Mouse (Mus musculus) spleen, embryonic (tissue): ENCODE data around the gene Lrrc74b.

Source experiments
- CTCF ChIA-PET: fragments of 350-600 bp; sonication (Branson Sonifier 250); formaldehyde crosslinking; loops from one replicate; lab custom pipeline; 2022; lab: Charles Lee

Lrrc74b gene

DNA sequence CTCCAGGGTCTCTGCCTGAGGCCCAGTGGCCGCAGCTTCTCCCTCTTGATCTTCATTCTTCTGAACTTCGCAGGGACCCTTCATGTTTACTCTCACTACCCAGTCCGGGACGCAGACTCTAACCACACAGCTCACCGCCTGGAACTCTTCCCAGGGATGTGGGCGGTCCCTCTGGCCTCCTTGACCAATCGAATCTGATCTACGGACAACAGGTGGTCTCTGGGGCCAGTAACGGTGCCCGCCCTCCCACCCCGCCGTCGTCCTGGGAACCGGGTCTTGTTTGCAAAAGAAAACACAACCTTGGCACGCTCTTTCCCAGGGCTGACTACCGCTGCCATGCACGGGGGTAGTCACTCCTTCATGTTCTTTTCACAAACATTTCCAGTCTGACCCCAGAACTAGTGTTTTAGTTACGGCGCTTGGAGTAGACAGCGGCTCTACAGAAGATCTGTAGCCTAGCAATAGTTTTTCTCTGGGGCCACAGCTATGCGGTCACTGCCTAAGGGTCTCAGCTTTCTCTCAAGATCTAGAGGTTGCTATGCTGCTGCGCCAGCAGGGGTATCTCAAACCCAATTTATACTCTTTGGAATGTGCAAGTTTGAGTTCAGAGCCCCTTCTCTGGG is at the start of gene Lrrc74b:
Gene Lrrc74b (minus strand): TSS at position 120 of the 623 bp plus-strand sequence.
- CTCF ChIA-PET = no interaction called here

DNA sequence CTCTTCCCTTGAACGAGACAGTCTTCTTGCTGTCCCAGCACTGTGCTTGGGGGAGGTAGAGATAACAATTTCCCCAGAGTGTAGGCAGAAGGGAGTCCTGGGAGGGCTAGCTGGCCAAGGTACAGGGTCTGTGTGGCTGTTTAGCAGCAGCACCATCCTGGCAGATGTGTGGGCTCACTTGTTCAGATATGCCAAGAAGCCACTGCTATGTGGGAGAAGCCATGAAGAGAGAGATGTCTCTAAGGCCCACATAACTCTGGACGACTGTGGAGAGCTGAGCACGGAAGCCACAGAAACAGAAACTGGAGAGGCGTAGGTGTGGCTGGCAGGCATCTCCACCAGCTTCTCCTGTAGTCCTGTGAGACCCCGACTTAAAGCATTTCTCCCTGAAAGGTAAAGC is 44.6 kb upstream of the Lrrc74b start:
- CTCF ChIA-PET = no interaction called here

GRCm38 (mm10) chr16:17604941-17605340 is 43.9 kb upstream of the Lrrc74b start:
- CTCF ChIA-PET = no interaction called here

DNA sequence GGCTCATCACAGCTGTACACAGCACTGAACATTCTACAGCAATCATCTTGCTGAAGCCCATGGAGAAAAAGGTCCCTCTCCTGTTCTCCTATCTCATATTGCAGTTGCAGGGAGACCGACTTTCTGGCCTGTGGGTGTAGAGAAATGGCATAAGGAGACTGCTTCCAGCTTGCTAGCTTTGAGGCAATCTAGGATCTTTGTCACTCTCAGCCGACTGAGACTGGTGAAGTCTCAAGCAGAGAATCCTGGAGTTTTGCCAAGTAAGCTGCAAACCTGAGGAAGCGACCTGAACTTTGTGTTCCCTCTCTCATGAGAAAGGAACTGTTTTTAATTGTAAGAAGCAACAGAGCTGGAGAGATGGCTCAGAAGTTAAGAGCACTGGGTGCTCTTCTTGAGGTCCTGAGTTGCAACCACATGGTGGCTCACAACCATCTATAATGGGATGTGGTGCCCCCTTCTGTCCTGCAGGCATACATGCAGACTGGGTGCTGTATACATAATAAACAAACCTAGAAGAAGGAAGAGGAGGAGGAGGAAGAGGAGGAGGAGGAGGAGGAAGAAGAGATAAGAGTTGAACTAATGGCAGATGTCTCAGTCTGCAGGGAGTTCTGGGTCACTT is 40.0 kb upstream of the Lrrc74b start:
- CTCF ChIA-PET = no interaction called here

- CTCF ChIA-PET = no interaction called here
Observed at GRCm38 (mm10) chr16:17590731-17591130, 29.7 kb upstream of the Lrrc74b start.

- CTCF ChIA-PET = no interaction called here
Observed at GRCm38 (mm10) chr16:17584555-17584954, 23.5 kb upstream of the Lrrc74b start.

DNA sequence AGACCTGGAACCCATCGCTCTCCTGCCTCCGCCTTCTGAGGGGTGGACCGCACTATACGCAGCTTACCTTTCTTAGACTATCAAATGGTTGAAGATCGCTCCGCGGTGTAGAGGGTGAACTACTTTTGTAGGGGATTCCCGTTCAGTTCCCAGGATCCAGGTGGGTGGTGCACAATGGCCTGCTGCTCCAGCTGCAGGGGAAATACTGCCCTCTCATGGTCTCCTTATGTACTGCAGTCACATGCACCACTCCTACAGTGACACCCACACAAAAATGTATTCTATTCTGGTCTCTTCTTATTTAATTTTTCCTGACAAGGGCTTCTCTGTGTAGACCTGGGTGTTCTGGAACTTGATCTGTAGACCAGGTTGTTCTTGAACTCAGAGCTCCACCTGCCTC is 22.0 kb upstream of the Lrrc74b start, which contains the start of gene Slc7a4:
Gene Slc7a4 (minus strand): TSS at position 151 of the 400 bp plus-strand sequence.
- CTCF ChIA-PET = no interaction called here

GRCm38 (mm10) chr16:17576825-17577215 is 15.8 kb upstream of the Lrrc74b start:
- CTCF ChIA-PET = no interaction called here

- CTCF ChIA-PET = no interaction called here
Observed at GRCm38 (mm10) chr16:17575870-17576824, 15.1 kb upstream of the Lrrc74b start.

DNA sequence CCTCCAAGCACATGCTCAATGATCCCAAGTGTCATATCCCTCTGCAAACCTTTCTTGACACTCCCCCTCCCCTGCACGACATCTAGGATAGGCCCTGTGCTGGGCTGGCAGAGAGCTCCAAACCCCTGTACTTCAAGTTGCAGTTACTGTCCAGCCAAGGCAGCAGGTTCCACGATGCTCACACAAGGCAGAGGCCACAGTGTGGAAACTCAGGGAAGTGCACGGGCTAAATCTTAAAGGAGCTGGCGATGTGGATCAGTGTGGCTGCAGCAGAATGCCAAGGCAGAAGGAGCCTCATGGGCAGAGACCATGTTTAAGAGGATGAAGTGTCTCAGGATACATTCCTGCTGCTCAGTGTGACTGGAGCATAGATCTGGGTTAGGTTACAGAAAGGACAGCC is 5.1 kb upstream of the Lrrc74b start:
- CTCF ChIA-PET = no interaction called here

DNA sequence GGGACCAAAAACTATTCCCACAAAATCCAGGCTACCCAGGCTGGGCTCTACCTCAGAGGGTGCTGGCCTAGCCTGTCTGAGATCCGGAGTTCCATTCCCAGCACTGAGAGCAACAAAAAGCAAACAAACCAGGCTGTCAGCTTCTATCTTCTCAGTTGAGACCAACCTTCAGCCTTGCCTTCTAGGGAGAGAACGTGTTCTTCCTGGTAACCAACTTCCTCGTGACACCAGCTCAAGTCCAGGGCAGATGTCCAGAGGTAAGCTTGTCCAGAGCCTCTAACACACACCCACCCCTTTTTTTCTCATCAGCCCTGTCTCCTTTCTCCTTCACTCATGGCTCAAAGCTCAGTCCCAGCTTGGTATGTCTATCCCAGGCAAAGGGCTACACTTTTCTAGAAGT is 3.7 kb upstream of the Lrrc74b start:
- CTCF ChIA-PET = no interaction called here

- CTCF ChIA-PET = no interaction called here
Observed at GRCm38 (mm10) chr16:17564221-17564620, 3.2 kb upstream of the Lrrc74b start.

DNA sequence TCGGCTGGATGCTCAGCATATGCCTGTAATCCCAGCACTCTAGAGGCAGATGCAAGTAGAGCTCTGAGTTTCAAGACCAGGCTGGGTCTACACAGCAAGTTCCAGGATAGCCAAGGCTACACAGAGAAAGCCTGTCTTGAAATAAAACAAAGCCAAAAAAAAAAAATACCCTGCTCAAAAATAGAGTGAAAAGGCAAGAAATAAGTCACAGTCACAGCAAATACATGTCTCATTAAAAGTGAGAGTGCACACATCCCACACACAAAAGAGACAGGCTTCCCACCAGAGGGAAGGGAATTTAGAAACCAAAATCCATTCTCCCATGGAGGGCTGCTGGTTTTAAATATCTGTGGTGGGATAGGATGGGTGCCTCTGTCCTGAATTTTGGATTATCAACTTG is 2.5 kb upstream of the Lrrc74b start:
- CTCF ChIA-PET = no interaction called here

- CTCF ChIA-PET = no interaction called here
Observed at GRCm38 (mm10) chr16:17561751-17562208, 733 bp upstream of the Lrrc74b start, which contains the start of gene P2rx6. Gene P2rx6, plus strand, starts transcription at chr16:17561885.

- CTCF ChIA-PET = no interaction called here
Observed at GRCm38 (mm10) chr16:17559396-17560027, 1.5 kb downstream of the Lrrc74b start.

GRCm38 (mm10) chr16:17558811-17559210 is 2.2 kb downstream of the Lrrc74b start:
- CTCF ChIA-PET = no interaction called here

- CTCF ChIA-PET = no interaction called here
Observed at GRCm38 (mm10) chr16:17557947-17558480, 3.0 kb downstream of the Lrrc74b start.

DNA sequence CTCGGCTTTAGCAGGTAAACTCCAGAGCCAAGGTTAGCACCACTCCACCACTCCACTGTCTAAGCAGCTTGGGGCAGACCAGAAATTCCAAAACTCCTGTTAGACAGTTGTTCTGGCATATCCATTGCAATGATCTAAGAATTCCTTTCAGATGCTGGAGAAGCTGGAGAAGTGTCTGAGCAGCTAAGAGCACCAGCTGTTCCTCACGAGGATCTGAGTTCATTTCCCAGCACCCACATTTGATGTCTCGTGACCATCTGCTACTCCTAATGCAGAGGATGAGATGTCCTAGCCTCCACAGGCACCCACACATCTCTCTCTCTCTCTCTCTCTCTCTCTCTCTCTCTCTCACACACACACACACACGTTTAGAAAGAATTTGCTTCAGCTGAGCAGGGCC is 4.1 kb downstream of the Lrrc74b start:
- CTCF ChIA-PET = no interaction called here

- CTCF ChIA-PET = no interaction called here
Observed at GRCm38 (mm10) chr16:17556180-17556579, 4.9 kb downstream of the Lrrc74b start.

DNA sequence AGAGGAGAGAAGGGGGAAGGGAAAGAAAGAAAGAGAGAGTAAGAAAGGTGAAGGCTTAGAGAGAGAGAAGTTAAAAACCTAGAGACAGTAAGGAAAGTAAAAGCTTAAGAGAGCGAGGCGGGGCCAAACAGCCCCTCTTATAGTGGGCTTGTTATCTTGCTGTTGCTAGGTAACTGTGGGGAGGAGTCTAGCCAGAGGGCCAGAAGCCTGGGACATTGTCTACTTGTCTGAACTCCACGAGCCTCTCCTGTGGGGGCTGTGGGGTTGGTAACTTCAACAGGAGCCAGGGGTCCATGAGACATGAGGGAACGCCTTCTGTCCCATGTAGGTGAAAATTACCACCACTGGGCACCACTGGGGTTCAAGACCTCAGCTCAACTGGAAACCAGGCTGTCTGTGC is 6.3 kb downstream of the Lrrc74b start:
- CTCF ChIA-PET = interaction anchor here (0.7 kb wide), 1 partner anchor 409 kb away, joined by 3 read pairs; no protein-coding TSS in a partner anchor
